Mouse (Mus musculus) embryonic stem cell, embryonic (primary cell): ENCODE results near the gene Gli2.

ENCODE experiments used
- CTCF ChIA-PET, 4 experiments: fragments of 300-600 bp in 2 of 4; fragments of 350-600 bp in 2 of 4; sonication (Branson Sonifier 250); formaldehyde crosslinking; loops; one replicate each; lab custom pipeline; 2022; ENCODE audit warnings: inconsistent platforms in 2 of 4; lab: Charles Lee
- POLR2A ChIA-PET, 4 experiments: fragments of 300-600 bp in 2 of 4; fragments of 350-600 bp in 2 of 4; sonication (Branson Sonifier 250); formaldehyde crosslinking; loops; one replicate each; lab custom pipeline; 2022; ENCODE audit warnings: antibody characterized with exemption in 4 of 4, inconsistent platforms in 1 of 4; lab: Charles Lee

Gli2 gene

GRCm38 (mm10) chr1:118864735-118865134, 188.7 kb downstream of the Gli2 start:
- CTCF ChIA-PET, result interaction anchor here in 2 of 4 experiments (0.6 to 1.3 kb wide), 3 partner anchors 210 to 593 kb away, joined by 3 read pairs; no protein-coding TSS in a partner anchor
- POLR2A ChIA-PET, result interaction anchor here in 2 of 4 experiments (0.8 to 1.1 kb wide), 3 partner anchors 9 kb away, joined by 3 to 4 read pairs (median 3); no protein-coding TSS in a partner anchor

- ChIA-PET CTCF (interaction anchor here in 1 of 4 experiments (0.6 to 1.3 kb wide), 2 partner anchors 211 to 594 kb away, joined by 3 read pairs; no protein-coding TSS in a partner anchor), POLR2A (interaction anchor here in 1 of 4 experiments (0.9 to 1.2 kb wide), 3 partner anchors 8 to 12 kb away, joined by 3 to 4 read pairs (median 3); no protein-coding TSS in a partner anchor)
These were observed 189.4 kb downstream of the Gli2 start for GRCm38 (mm10) chr1:118864031-118864430.

GRCm38 (mm10) chr1:118858101-118858500, 195.3 kb downstream of the Gli2 start:
- ChIA-PET POLR2A (no interaction called here), CTCF (interaction anchor here in 1 of 4 experiments (0.7 kb wide), 1 partner anchor 1593 kb away, joined by 3 read pairs; no protein-coding TSS in a partner anchor)

GRCm38 (mm10) chr1:118830658-118831057, 222.8 kb downstream of the Gli2 start:
- POLR2A ChIA-PET, result interaction anchor here in 1 of 4 experiments (0.6 kb wide), 1 partner anchor 196 kb away, joined by 3 read pairs; no protein-coding TSS in a partner anchor
- CTCF ChIA-PET, result interaction anchor here in 1 of 4 experiments (1.5 kb wide), 1 partner anchor 62 kb away, joined by 4 read pairs; no protein-coding TSS in a partner anchor

GRCm38 (mm10) chr1:118826614-118827013, 226.8 kb downstream of the Gli2 start:
- CTCF ChIA-PET, result interaction anchor here in 1 of 4 experiments (1.2 kb wide), 1 partner anchor 227 kb away, joined by 4 read pairs; the partner anchor contains the start of gene Gli2
- POLR2A ChIA-PET, result interaction anchor here in 1 of 4 experiments (1.3 kb wide), 1 partner anchor 10 kb away, joined by 3 read pairs; no protein-coding TSS in a partner anchor

GRCm38 (mm10) chr1:118825467-118826219, 227.8 kb downstream of the Gli2 start:
- ChIA-PET CTCF (interaction anchor here in 2 of 4 experiments (1.2 to 1.6 kb wide), 4 partner anchors 57 to 632 kb away, joined by 4 to 7 read pairs (median 4); partner anchors contain the start of gene Gli2 (in 1 of the 2)), POLR2A (interaction anchor here in 1 of 4 experiments (1.2 to 1.3 kb wide), 2 partner anchors 11 to 258 kb away, joined by 3 read pairs; no protein-coding TSS in a partner anchor)

- POLR2A ChIA-PET, result interaction anchor here in 1 of 4 experiments (1.2 to 1.3 kb wide), 2 partner anchors 12 to 258 kb away, joined by 3 read pairs; no protein-coding TSS in a partner anchor
- CTCF ChIA-PET, result interaction anchor here in 2 of 4 experiments (1.3 to 1.6 kb wide), 3 partner anchors 56 to 633 kb away, joined by 4 to 7 read pairs (median 5); no protein-coding TSS in a partner anchor
These were observed 228.4 kb downstream of the Gli2 start for GRCm38 (mm10) chr1:118825035-118825434.

- CTCF ChIA-PET, result interaction anchor here (0.6 to 2.1 kb wide), 7 partner anchors 24 to 876 kb away, joined by 3 to 13 read pairs (median 5); no protein-coding TSS in a partner anchor
- POLR2A ChIA-PET, result interaction anchor here in 1 of 4 experiments (0.9 to 1.0 kb wide), 2 partner anchors 9 to 54 kb away, joined by 3 read pairs; no protein-coding TSS in a partner anchor
These were observed 231.2 kb downstream of the Gli2 start for GRCm38 (mm10) chr1:118822258-118822657.

GRCm38 (mm10) chr1:118815015-118815414, 238.4 kb downstream of the Gli2 start:
- CTCF ChIA-PET, result interaction anchor here in 1 of 4 experiments (0.8 kb wide), 1 partner anchor 451 kb away, joined by 3 read pairs; no protein-coding TSS in a partner anchor
- POLR2A ChIA-PET, result interaction anchor here in 1 of 4 experiments (0.6 kb wide), 1 partner anchor 381 kb away, joined by 4 read pairs; no protein-coding TSS in a partner anchor

- CTCF ChIA-PET, result no interaction called here
These were observed 243.1 kb downstream of the Gli2 start for GRCm38 (mm10) chr1:118810336-118810735.

GRCm38 (mm10) chr1:118806727-118807126, 246.7 kb downstream of the Gli2 start:
- CTCF ChIA-PET, result interaction anchor here in 1 of 4 experiments (1.1 kb wide), 1 partner anchor 38 kb away, joined by 3 read pairs; no protein-coding TSS in a partner anchor

More at GRCm38 (mm10) chr1:118810336-118810735, 243.1 kb downstream of the Gli2 start:
- POLR2A ChIA-PET, result no interaction called here

GRCm38 (mm10) chr1:118802166-118802565, 251.3 kb downstream of the Gli2 start:
- POLR2A ChIA-PET, result no interaction called here

More at GRCm38 (mm10) chr1:118806727-118807126, 246.7 kb downstream of the Gli2 start:
- POLR2A ChIA-PET, result interaction anchor here in 1 of 4 experiments (0.6 kb wide), 1 partner anchor 30 kb away, joined by 3 read pairs; no protein-coding TSS in a partner anchor

GRCm38 (mm10) chr1:118799322-118800116, 253.9 kb downstream of the Gli2 start:
- ChIA-PET CTCF (interaction anchor here in 1 of 4 experiments (0.5 kb wide), 1 partner anchor 659 kb away, joined by 3 read pairs; no protein-coding TSS in a partner anchor), POLR2A (interaction anchor here in 1 of 4 experiments (0.7 kb wide), 1 partner anchor 172 kb away, joined by 6 read pairs; the partner anchor contains the start of gene Tfcp2l1)

More at GRCm38 (mm10) chr1:118802166-118802565, 251.3 kb downstream of the Gli2 start:
- CTCF ChIA-PET, result interaction anchor here in 1 of 4 experiments (0.6 kb wide), 1 partner anchor 1201 kb away, joined by 3 read pairs; no protein-coding TSS in a partner anchor

- POLR2A ChIA-PET, result no interaction called here
- CTCF ChIA-PET, result no interaction called here
These were observed 257.8 kb downstream of the Gli2 start for GRCm38 (mm10) chr1:118795415-118796167.

- ChIA-PET POLR2A (interaction anchor here in 1 of 4 experiments (0.8 kb wide), 1 partner anchor 354 kb away, joined by 3 read pairs; no protein-coding TSS in a partner anchor), CTCF (no interaction called here)
These were observed 263.5 kb downstream of the Gli2 start for GRCm38 (mm10) chr1:118789871-118790270.

- CTCF ChIA-PET, result no interaction called here
- POLR2A ChIA-PET, result no interaction called here
These were observed 264.0 kb downstream of the Gli2 start for GRCm38 (mm10) chr1:118789468-118789867.
